Mouse (Mus musculus): ENCODE measurements around the gene Il31ra. TPM values are rescaled to one million over a fixed set of nuclear protein-coding genes. Genes with fewer than 3 reads are reported as not detected.

Il31ra gene
- polyA plus RNA-seq, 1 experiment = not detected

GRCm38 (mm10) chr13:112589625-112590024 is 4.5 kb downstream of the Il31ra start:
- TF ChIP-seq CEBPB (IDR thresholded peaks at IDR 0.05; ENCODE audit: insufficient read depth, poor library complexity, severe bottlenecking) (no peak), MYOG (IDR thresholded peaks at IDR 0.05; ENCODE audit: control insufficient read depth in 1 of 3, insufficient read depth in 1 of 3, insufficient read length in 2 of 3, low read depth in 2 of 3) (no peak), POLR2A (IDR thresholded peaks at IDR 0.05; ENCODE audit: insufficient read length, low read depth) (no peak), USF1 (IDR thresholded peaks at IDR 0.05; ENCODE audit: low read depth) (no peak), SRF (IDR thresholded peaks at IDR 0.05; ENCODE audit: control insufficient read depth, insufficient read length, low read depth) (no peak), E2F4 (IDR thresholded peaks at IDR 0.05; ENCODE audit: insufficient read depth) (no peak), MAX (IDR thresholded peaks at IDR 0.05; ENCODE audit: low read depth) (no peak), MYOD1 (IDR thresholded peaks at IDR 0.05; ENCODE audit: control insufficient read depth in 1 of 3, insufficient read length in 2 of 3, low read depth in 2 of 3) (no peak), POLR2AphosphoS2 (IDR thresholded peaks at IDR 0.05; ENCODE audit: insufficient read length, low read depth) (no peak)
- H3K27me3 ChIP-seq (ENCODE audit: control insufficient read depth, insufficient read depth, insufficient read length) = peaks cover 22% of the 10 kb centered on the region
- H3ac ChIP-seq (ENCODE audit: control insufficient read depth, insufficient read length) = no peak overlapping the region
- no peaks in the 10 kb centered on the region for H3K36me3 ChIP-seq (ENCODE audit: control insufficient read depth, insufficient read depth)
- H3K4me2 ChIP-seq (ENCODE audit: low read depth) = no peak overlapping the region
- no peak overlapping the region for H3K4me3 ChIP-seq
- no peaks in the 10 kb centered on the region for H3K79me2 ChIP-seq (ENCODE audit: control insufficient read depth, insufficient read depth)

- Histone ChIP-seq H3K79me2 (ENCODE audit: control insufficient read depth, insufficient read depth) (no peaks in the 10 kb centered on the region), H3K27me3 (ENCODE audit: control insufficient read depth, insufficient read depth, insufficient read length) (peaks cover 44% of the 10 kb centered on the region), H3K4me3 (no peak overlapping the region), H3K4me2 (ENCODE audit: low read depth) (no peak overlapping the region), H3K36me3 (ENCODE audit: control insufficient read depth, insufficient read depth) (no peaks in the 10 kb centered on the region), H3ac (ENCODE audit: control insufficient read depth, insufficient read length) (no peak overlapping the region)
- no peak for TF ChIP-seq MAX (IDR thresholded peaks at IDR 0.05; ENCODE audit: low read depth)
- TF ChIP-seq POLR2A (IDR thresholded peaks at IDR 0.05; ENCODE audit: insufficient read length, low read depth) = no peak
- no peak for TF ChIP-seq TCF3 (IDR thresholded peaks at IDR 0.05; ENCODE audit: insufficient read length, low read depth)
Measured at GRCm38 (mm10) chr13:112584556-112585237, 9.5 kb downstream of the Il31ra start.

- H3K79me2 ChIP-seq (ENCODE audit: control insufficient read depth, insufficient read depth) = no peaks in the 10 kb centered on the region
- no peaks in the 10 kb centered on the region for H3K36me3 ChIP-seq (ENCODE audit: control insufficient read depth, insufficient read depth)
- no peak overlapping the region for H3ac ChIP-seq (ENCODE audit: control insufficient read depth, insufficient read length)
- H3K27me3 ChIP-seq (ENCODE audit: control insufficient read depth, insufficient read depth, insufficient read length) = peaks cover 32% of the 10 kb centered on the region
- no peak for TF ChIP-seq MYOD1 (IDR thresholded peaks at IDR 0.05; ENCODE audit: control insufficient read depth in 1 of 3, insufficient read length in 2 of 3, low read depth in 2 of 3)
- TF ChIP-seq SRF (IDR thresholded peaks at IDR 0.05; ENCODE audit: control insufficient read depth, insufficient read length, low read depth) = no peak
- TF ChIP-seq TCF12 (IDR thresholded peaks at IDR 0.05; ENCODE audit: insufficient read depth, poor library complexity, severe bottlenecking) = no peak
- TF ChIP-seq E2F4 (IDR thresholded peaks at IDR 0.05; ENCODE audit: insufficient read depth) = no peak
- TF ChIP-seq MAX (IDR thresholded peaks at IDR 0.05; ENCODE audit: low read depth) = no peak
- no peak for TF ChIP-seq REST (IDR thresholded peaks at IDR 0.05; ENCODE audit: insufficient read depth, insufficient read length)
- TF ChIP-seq POLR2A (IDR thresholded peaks at IDR 0.05; ENCODE audit: insufficient read length, low read depth) = no peak
- TF ChIP-seq MYOG (IDR thresholded peaks at IDR 0.05; ENCODE audit: control insufficient read depth in 1 of 3, insufficient read depth in 1 of 3, insufficient read length in 2 of 3, low read depth in 2 of 3) = no peak
- TF ChIP-seq TCF3 (IDR thresholded peaks at IDR 0.05; ENCODE audit: insufficient read length, low read depth) = no peak
- TF ChIP-seq POLR2AphosphoS2 (IDR thresholded peaks at IDR 0.05; ENCODE audit: insufficient read length, low read depth) = no peak
- TF ChIP-seq CEBPB (IDR thresholded peaks at IDR 0.05; ENCODE audit: insufficient read depth, poor library complexity, severe bottlenecking) = no peak
- no peak for TF ChIP-seq USF1 (IDR thresholded peaks at IDR 0.05; ENCODE audit: low read depth)
- no peak overlapping the region for H3K4me3 ChIP-seq
- no peak overlapping the region for H3K4me2 ChIP-seq (ENCODE audit: low read depth)
Measured at GRCm38 (mm10) chr13:112582291-112582690, 11.9 kb downstream of the Il31ra start.

GRCm38 (mm10) chr13:112581796-112582195 is 12.4 kb downstream of the Il31ra start:
- Histone ChIP-seq H3K27me3 (ENCODE audit: control insufficient read depth, insufficient read depth, insufficient read length) (peaks cover 32% of the 10 kb centered on the region), H3ac (ENCODE audit: control insufficient read depth, insufficient read length) (no peak overlapping the region), H3K4me3 (no peak overlapping the region), H3K36me3 (ENCODE audit: control insufficient read depth, insufficient read depth) (no peaks in the 10 kb centered on the region), H3K79me2 (ENCODE audit: control insufficient read depth, insufficient read depth) (no peaks in the 10 kb centered on the region), H3K4me2 (ENCODE audit: low read depth) (no peak overlapping the region)
- TF ChIP-seq POLR2AphosphoS2 (IDR thresholded peaks at IDR 0.05; ENCODE audit: insufficient read length, low read depth) (no peak), REST (IDR thresholded peaks at IDR 0.05; ENCODE audit: insufficient read depth, insufficient read length) (no peak), MYOD1 (IDR thresholded peaks at IDR 0.05; ENCODE audit: control insufficient read depth in 1 of 3, insufficient read length in 2 of 3, low read depth in 2 of 3) (no peak), USF1 (IDR thresholded peaks at IDR 0.05; ENCODE audit: low read depth) (no peak), POLR2A (IDR thresholded peaks at IDR 0.05; ENCODE audit: insufficient read length, low read depth) (no peak), TCF12 (IDR thresholded peaks at IDR 0.05; ENCODE audit: insufficient read depth, poor library complexity, severe bottlenecking) (no peak), E2F4 (IDR thresholded peaks at IDR 0.05; ENCODE audit: insufficient read depth) (no peak), TCF3 (IDR thresholded peaks at IDR 0.05; ENCODE audit: insufficient read length, low read depth) (no peak), MYOG (IDR thresholded peaks at IDR 0.05; ENCODE audit: control insufficient read depth in 1 of 3, insufficient read depth in 1 of 3, insufficient read length in 2 of 3, low read depth in 2 of 3) (no peak), CEBPB (IDR thresholded peaks at IDR 0.05; ENCODE audit: insufficient read depth, poor library complexity, severe bottlenecking) (no peak), MAX (IDR thresholded peaks at IDR 0.05; ENCODE audit: low read depth) (no peak), SRF (IDR thresholded peaks at IDR 0.05; ENCODE audit: control insufficient read depth, insufficient read length, low read depth) (no peak)
